Mouse (Mus musculus) A20 (cell line): Measurements from ENCODE around the gene Ptpn1.

Source experiments
- DNase-seq: peaks from one replicate; pipeline ENCODE4 v3.0.0-alpha.2; 2011; ENCODE audit warnings: low read depth, low spot score

The Ptpn1 gene

DNA sequence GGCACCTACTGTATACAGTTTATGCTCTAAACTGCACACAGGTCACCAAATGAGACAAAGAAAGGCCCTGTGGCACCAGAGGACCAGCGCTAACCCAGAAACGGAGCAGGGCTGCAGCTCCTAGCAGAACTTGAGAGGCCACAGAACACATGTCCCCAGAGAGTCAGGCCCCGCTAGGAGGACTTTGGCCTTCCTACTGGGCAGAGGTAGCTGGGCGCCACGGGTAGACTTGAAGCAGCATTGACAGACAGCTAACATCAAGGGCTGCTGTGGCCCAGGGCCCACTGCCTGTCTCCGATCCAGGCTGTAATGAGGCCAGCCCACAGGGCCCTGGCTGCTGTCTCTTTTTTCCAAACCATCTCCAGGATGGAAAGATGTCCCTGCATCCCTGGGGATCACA lies 74.6 kb downstream of the Ptpn1 start:
- no peak for DNase-seq

DNA sequence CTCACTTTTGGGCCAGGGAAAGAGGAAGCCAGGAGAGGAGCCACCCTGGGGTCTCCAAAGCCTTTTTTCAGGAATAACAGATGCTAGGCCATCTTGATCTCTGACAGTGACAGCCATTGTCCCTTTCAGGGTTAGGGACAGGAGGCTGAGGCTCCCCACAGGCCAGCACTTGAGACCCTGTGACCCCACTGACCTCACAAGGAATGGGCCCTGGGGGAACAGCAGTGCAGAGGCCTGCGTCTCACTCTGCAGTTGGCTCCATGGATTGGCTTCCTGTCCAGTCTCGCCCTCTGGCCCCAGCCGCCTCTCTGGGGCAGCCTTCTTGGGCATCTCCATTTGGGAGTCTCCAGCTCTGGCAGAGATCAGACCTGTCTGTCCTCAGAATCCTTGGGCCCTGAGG lies 76.3 kb downstream of the Ptpn1 start:
- DNase-seq: no peak

DNA sequence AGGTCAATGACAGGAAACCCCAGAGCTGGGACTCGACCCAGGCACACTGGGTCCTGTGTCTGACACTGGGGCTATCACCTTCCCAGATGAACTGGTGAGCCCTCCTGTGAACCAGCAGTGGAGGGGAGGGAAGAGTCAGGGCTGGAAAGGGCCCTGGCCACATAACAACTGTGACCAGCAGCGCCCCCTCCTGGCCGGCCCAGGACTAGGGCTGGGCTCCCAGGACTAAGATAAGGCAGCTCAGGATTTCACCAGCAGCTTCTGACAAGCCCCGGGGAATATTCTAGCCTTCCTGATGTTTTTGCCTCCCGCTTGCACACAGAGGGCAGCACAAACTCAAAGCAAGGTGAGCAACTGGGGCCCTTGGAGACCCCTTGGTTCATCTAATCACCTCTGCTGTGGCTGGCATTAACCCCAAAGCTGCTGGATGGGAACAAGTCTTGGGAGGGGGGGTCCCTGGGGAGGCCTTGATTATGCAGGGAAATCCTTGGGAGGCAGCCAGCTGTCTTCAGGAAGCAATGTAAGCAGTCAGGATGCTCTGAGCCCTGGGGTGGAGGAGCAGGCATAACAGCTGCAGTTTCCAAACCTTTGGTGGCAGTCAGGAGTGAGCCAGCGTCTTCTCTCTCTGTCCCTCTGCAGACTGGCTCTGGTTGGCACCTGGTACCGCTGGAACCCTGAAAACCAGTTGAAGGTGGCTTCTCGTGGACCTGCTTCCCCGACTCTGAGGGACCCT lies 78.2 kb downstream of the Ptpn1 start, which contains the start of gene Ripor3:
Ripor3 (minus strand) TSS at position 683 of the 733 bp plus-strand sequence.
- DNase-seq: peak; percentile 70

DNA sequence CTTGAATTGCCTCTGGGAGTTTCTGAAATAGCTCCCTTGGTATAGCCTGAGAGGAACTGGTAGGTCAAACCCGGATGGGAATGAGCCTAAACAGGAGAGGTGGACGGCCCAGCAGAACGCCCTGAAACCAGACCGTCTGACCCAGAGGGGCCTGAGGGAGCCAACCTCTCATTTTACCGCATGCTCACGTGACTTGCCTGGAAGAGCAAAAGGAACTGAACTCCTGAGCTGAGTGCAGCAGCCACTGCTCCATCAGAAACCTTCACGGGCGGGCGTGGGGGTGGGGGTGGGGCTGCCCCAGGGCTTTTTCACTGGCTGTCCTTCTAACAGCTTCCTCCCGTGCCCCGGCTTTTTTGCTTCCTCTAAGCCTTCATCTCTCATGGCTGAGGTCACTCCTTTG lies 79.0 kb downstream of the Ptpn1 start:
- DNase-seq: no peak

DNA sequence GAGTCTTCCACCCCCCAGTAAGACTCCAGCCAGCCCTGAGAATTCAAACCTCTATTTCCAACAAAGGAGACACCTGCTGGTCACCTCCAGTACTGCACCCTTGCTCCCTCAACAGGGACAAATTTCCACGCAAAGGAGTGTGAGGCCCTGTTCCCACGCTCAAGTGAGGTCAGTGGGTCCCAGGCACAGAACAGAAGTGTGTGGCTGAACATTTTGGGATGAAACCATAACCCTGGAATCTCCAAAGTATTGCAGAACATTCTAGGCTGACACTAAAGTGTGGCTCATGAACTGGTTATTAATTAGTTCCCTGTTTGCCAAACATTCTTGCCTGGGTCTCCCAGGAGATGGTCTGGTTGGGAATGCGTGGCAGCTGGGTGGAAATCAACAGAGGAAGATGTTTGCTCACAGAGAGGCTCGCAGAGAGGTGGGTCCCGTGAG lies 85.1 kb downstream of the Ptpn1 start:
- peak; percentile 42 for DNase-seq

DNA sequence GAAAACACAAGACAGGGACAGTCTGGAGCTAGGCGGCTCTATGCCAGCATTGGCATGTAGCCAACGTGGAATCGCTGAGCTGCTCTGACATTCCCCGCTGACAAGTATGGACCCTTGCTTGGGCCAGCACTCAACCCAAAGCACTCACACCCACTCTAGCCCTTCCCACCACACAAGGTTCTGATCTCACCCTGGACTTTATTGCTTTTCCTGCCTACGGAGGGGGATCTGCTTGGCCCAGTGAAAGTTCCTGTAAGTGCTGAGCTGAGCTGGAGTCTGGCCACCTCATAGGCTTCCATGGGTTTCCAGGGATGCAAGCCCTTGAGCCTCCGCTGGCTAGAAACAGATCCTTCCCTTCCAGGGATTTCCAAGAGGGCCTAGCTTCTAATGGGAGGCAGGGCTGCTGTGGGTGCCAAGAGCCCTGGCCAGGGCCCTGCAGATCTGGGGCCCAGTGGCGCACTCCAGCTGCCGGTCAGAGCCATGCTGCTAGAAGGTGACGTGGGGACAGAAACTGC lies 87.4 kb downstream of the Ptpn1 start:
- no peak for DNase-seq

DNA sequence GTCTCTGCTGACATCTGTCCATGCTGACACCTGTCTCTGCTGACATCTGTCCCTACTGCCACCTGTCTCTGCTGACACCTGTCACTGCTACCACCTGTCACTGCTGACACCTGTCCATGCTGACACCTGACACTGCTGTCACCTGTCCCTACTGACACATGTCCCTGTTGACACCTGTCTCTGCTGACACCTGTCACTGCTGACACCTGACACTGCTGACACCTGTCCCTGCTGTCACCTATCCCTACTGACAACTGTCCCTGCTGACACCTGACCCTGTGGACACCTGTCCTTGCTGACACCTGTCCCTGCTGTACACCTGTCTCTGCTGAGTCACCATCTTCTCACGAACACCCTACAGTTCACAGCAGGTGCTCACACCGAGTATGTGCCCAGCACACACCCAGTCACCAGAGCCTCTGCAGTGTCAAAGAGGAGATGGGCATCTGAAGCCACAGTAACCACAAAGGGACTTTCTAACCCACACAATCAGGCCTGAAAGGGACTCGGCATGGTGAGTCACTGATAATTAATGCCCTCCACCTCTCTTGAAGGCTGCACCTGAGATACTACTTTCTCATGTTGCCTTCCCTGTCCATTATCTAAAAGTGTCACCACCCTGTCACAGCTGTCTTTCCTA lies 92.0 kb downstream of the Ptpn1 start:
- DNase-seq: no peak

DNA sequence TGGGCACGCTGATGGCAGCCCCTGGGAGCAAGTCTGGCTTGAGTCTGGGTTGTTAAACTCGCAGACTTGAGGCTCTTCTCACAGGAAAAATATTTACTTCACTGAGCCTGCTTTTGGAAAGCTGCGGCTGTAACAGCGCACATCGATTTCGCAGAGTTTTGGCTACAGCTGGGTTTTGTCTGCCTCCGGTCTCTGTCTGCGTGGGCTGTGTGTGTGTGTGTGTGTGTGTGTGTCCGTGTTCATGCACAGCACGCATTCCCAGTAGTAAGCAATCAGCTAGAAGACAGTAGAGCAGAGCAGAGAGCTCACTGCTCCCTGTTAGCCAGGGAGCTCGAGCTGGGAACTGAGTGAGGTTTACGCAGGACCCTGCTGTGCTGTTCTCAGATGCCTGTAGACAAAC lies 93.3 kb downstream of the Ptpn1 start:
- DNase-seq: no peak

DNA sequence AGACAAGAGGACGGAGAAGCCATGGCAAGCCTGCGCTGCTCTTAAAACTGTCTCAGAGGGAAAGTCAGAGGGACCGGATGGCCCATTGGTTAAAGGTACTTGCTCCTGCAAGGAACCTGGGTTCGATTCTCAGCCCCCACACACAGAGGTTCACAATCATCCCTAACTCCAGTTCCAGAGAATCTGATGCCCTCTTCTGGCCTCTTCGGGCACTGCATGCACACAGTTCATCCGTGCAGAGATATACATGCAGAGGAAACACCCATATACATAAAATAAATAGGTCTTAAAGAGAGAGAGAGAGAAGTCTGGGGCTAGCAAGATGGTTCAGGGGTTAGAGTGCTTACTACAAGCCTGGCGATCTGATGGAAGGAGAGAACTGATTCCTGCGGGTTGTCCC lies 94.0 kb downstream of the Ptpn1 start:
- DNase-seq: peak; percentile 22

DNA sequence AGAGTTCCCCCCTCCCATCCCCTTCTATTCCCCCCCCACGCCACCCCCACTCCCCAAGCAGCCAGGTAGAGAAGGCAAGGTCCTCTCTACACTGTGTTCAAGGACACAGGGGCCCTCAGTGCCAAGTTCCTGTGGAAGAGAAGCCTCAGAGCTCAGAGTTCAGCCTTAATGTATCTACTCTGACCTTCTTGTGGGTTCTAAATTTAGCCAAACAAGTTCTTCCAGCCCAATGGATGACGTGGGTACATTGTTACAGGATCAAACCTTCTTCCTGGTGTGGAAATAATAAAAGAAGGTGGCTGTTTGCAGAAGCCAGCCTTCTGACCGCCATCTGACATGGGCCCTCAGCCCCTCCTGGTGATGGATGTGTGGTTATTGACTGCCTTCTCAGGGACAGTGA lies 94.6 kb downstream of the Ptpn1 start:
- DNase-seq: no peak

DNA sequence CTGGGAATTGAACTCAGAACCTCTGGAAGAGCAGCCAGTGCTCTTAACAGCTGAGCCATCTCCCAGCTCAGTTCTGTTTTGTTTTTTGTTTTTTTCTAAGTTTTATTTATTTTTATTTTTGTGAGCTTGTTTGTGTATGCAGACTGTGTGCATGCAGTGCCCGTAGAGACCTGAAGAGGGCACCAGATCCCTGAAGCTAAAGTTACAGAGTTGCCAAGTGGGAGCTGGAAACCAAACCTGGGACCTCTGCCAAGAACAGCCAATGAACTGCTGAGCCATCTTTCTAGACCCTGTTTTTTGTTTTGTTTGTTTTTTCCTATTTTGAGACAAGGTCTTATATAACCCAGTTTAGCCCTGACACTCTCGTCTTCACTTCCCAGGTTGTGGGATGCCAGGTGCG lies 96.5 kb downstream of the Ptpn1 start:
- no peak for DNase-seq
